Mouse (Mus musculus) liver, adult 2 months (tissue): ENCODE data around the gene Mab21l1. TPM values are rescaled to one million over a fixed set of nuclear protein-coding genes. Genes with fewer than 3 reads are reported as not detected.
A peak's percentile ranks its signal among the peaks of the same experiment; 100 is the strongest.

Experiments used
- DNase-seq: peaks from one replicate; pipeline ENCODE4 v3.0.0-alpha.2; 2011; ENCODE audit warnings: low read depth, low spot score; ENCODE audit errors: extremely low read depth
- H3K27ac ChIP-seq: fragments of 200-500 bp; replicated peaks from 2 replicates; pipeline ENCODE4 v1.5.1; 2012; ENCODE audit warnings: low read depth, mild to moderate bottlenecking, control low read depth, inconsistent platforms, low read length; ENCODE audit not compliant: insufficient read depth
- H3K27me3 ChIP-seq: fragments of 200-500 bp; 2 replicates; pipeline ENCODE4 v1.6.1; 2012; ENCODE audit warnings: mild to moderate bottlenecking, moderate library complexity, low read length, inconsistent platforms; ENCODE audit not compliant: control insufficient read depth, insufficient read depth
- H3K36me3 ChIP-seq: fragments of 200-500 bp; 2 replicates; pipeline ENCODE4 v1.6.1; 2012; ENCODE audit warnings: low read length, inconsistent platforms; ENCODE audit not compliant: control insufficient read depth, insufficient read depth
- H3K4me1 ChIP-seq: fragments of 200-500 bp; 2 replicates; pipeline ENCODE4 v1.6.1; 2011; ENCODE audit warnings: low read length; ENCODE audit not compliant: control insufficient read depth, insufficient read depth
- H3K4me3 ChIP-seq: fragments of 200-500 bp; 2 replicates; pipeline ENCODE4 v1.5.1; 2011; ENCODE audit warnings: low read depth, mild to moderate bottlenecking, control low read depth, low read length, moderate library complexity; ENCODE audit not compliant: insufficient read depth
- H3K79me2 ChIP-seq: fragments of 200-500 bp; 2 replicates; pipeline ENCODE4 v1.6.1; 2012; ENCODE audit warnings: inconsistent platforms, mild to moderate bottlenecking, low read length, moderate library complexity; ENCODE audit not compliant: control insufficient read depth, insufficient read depth
- H3K9ac ChIP-seq: fragments of 200-500 bp; 2 replicates; pipeline ENCODE4 v1.6.1; 2012; ENCODE audit warnings: low read depth, mild to moderate bottlenecking, control low read depth, inconsistent platforms, low read length
- CTCF ChIP-seq: fragments of 200-500 bp; IDR thresholded peaks from 2 replicates; pipeline ENCODE4 v1.5.1; 2011; ENCODE audit warnings: low read depth, low read length, control low read depth
- POLR2A ChIP-seq: fragments of 200-500 bp; IDR thresholded peaks from 2 replicates; pipeline ENCODE4 v1.6.1; 2011; ENCODE audit warnings: low read length, control low read depth; ENCODE audit not compliant: insufficient read depth; ENCODE audit errors: extremely low read depth
- WGBS: fragments of 180-500 bp; shearing (Covaris S2); methylation state at CpG from one replicate; pipeline ENCODE4 v1.1.7; 2018; 5-methylcytosine and 5-hydroxymethylcytosine counted together
- polyA plus RNA-seq: library from polyadenylated mRNA; depleted of rRNA; stranded (reverse); fragments of >200 nt; gene quantifications from 2 replicates; pipeline ENCODE4 v1.2.3, GENCODE M21; 2012
- total RNA-seq: library from RNA; depleted of rRNA; stranded (reverse); fragments of >200 nt; gene quantifications from 2 replicates; pipeline ENCODE4 v1.2.3, GENCODE M21; 2014

Mab21l1 gene
- total and polyA plus RNA-seq, 2 experiments: not detected

- Histone ChIP-seq H3K27me3 (peaks cover 13% of the 10 kb centered on the region), H3K36me3 (no peaks in the 10 kb centered on the region), H3K27ac (no peak overlapping the region), H3K4me3 (no peak overlapping the region), H3K4me1 (peaks cover 3% of the 10 kb centered on the region), H3K9ac (no peak overlapping the region), H3K79me2 (no peaks in the 10 kb centered on the region)
- TF ChIP-seq POLR2A: no peak
- TF ChIP-seq CTCF: no peak
- 23% methylated on average over 53 of the region's 53 CpGs for WGBS
- DNase-seq: no peak
Observed at GRCm38 (mm10) chr3:55780120-55781070, 1.9 kb upstream of the Mab21l1 start.

- Histone ChIP-seq H3K9ac (no peak overlapping the region), H3K4me3 (no peak overlapping the region), H3K27me3 (peaks cover 15% of the 10 kb centered on the region), H3K4me1 (peaks cover 3% of the 10 kb centered on the region), H3K36me3 (no peaks in the 10 kb centered on the region), H3K79me2 (no peaks in the 10 kb centered on the region), H3K27ac (no peak overlapping the region)
- 47% methylated on average over 5 of the region's 5 CpGs for WGBS
- TF ChIP-seq POLR2A: no peak
- no peak for TF ChIP-seq CTCF
- DNase-seq: no peak
Observed at GRCm38 (mm10) chr3:55781429-55782055, 768 bp upstream of the Mab21l1 start.

GRCm38 (mm10) chr3:55782771-55783170 is 461 bp downstream of the Mab21l1 start:
- Histone ChIP-seq H3K79me2 (no peaks in the 10 kb centered on the region), H3K27me3 (peaks cover 15% of the 10 kb centered on the region), H3K36me3 (no peaks in the 10 kb centered on the region), H3K4me3 (no peak overlapping the region), H3K4me1 (peaks cover 3% of the 10 kb centered on the region), H3K27ac (no peak overlapping the region), H3K9ac (no peak overlapping the region)
- TF ChIP-seq POLR2A (no peak), CTCF (no peak)
- DNase-seq: no peak
- 13% methylated on average over 22 of the region's 22 CpGs for WGBS

GRCm38 (mm10) chr3:55783171-55784081 is 1.1 kb downstream of the Mab21l1 start:
- H3K4me3 ChIP-seq: peak overlapping the region; percentile 28; the same call in 1 of the 2 replicates
- TF ChIP-seq CTCF (no peak), POLR2A (no peak)
- no peak overlapping the region for H3K9ac ChIP-seq
- H3K27ac ChIP-seq: no peak overlapping the region
- H3K36me3 ChIP-seq: no peaks in the 10 kb centered on the region
- H3K79me2 ChIP-seq: no peaks in the 10 kb centered on the region
- H3K4me1 ChIP-seq: peaks cover 3% of the 10 kb centered on the region
- H3K27me3 ChIP-seq: peaks cover 15% of the 10 kb centered on the region
- DNase-seq: no peak
- 21% methylated on average over 45 of the region's 45 CpGs for WGBS

- peaks cover 19% of the 10 kb centered on the region for H3K27me3 ChIP-seq
- no peak for DNase-seq
- H3K4me1 ChIP-seq: peaks cover 3% of the 10 kb centered on the region
- no peaks in the 10 kb centered on the region for H3K79me2 ChIP-seq
- no peak overlapping the region for H3K4me3 ChIP-seq
- H3K36me3 ChIP-seq: no peaks in the 10 kb centered on the region
- no peak overlapping the region for H3K9ac ChIP-seq
- no peak overlapping the region for H3K27ac ChIP-seq
- 32% methylated on average over 7 of the region's 7 CpGs for WGBS
- TF ChIP-seq CTCF (no peak), POLR2A (no peak)
Observed at GRCm38 (mm10) chr3:55784101-55784500, 1.8 kb downstream of the Mab21l1 start.
